Mouse (Mus musculus): ENCODE data around the gene Nos1ap.

Gene Nos1ap

GRCm38 (mm10) chr1:170501556-170501955 lies 88.1 kb downstream of the Nos1ap start:
- no peak for DNase-seq (ENCODE audit: low read depth)

- no peak for DNase-seq (ENCODE audit: low read depth)
These were observed 89.8 kb downstream of the Nos1ap start for GRCm38 (mm10) chr1:170499891-170500290.

- DNase-seq (ENCODE audit: low read depth) = no peak
These were observed 90.2 kb downstream of the Nos1ap start for GRCm38 (mm10) chr1:170499466-170499865.

GRCm38 (mm10) chr1:170498645-170499044 lies 91.0 kb downstream of the Nos1ap start:
- DNase-seq (ENCODE audit: low read depth) = no peak

GRCm38 (mm10) chr1:170496221-170496620 lies 93.4 kb downstream of the Nos1ap start:
- DNase-seq (ENCODE audit: low read depth) = no peak

GRCm38 (mm10) chr1:170495538-170496183 lies 94.0 kb downstream of the Nos1ap start:
- DNase-seq (ENCODE audit: low read depth) = no peak

- no peak for DNase-seq (ENCODE audit: low read depth)
These were observed 97.1 kb downstream of the Nos1ap start for GRCm38 (mm10) chr1:170492527-170492926.

- no peak for DNase-seq (ENCODE audit: low read depth)
These were observed 97.6 kb downstream of the Nos1ap start for GRCm38 (mm10) chr1:170492027-170492426.

GRCm38 (mm10) chr1:170489936-170490335 lies 99.7 kb downstream of the Nos1ap start:
- DNase-seq (ENCODE audit: low read depth) = no peak

- no peak for DNase-seq (ENCODE audit: low read depth)
These were observed 100.2 kb downstream of the Nos1ap start for GRCm38 (mm10) chr1:170489450-170489849.

- DNase-seq (ENCODE audit: low read depth) = no peak
These were observed 104.5 kb downstream of the Nos1ap start for GRCm38 (mm10) chr1:170485119-170485518.

GRCm38 (mm10) chr1:170482236-170482905 lies 107.3 kb downstream of the Nos1ap start:
- DNase-seq (ENCODE audit: low read depth) = no peak

- no peak for DNase-seq (ENCODE audit: low read depth)
These were observed 108.6 kb downstream of the Nos1ap start for GRCm38 (mm10) chr1:170481093-170481492.

- DNase-seq (ENCODE audit: low read depth) = no peak
These were observed 110.2 kb downstream of the Nos1ap start for GRCm38 (mm10) chr1:170479458-170479798.

GRCm38 (mm10) chr1:170478791-170479457 lies 110.7 kb downstream of the Nos1ap start:
- DNase-seq (ENCODE audit: low read depth) = no peak

GRCm38 (mm10) chr1:170477636-170478600 lies 111.7 kb downstream of the Nos1ap start:
- DNase-seq (ENCODE audit: low read depth) = no peak

GRCm38 (mm10) chr1:170473460-170473859 lies 116.2 kb downstream of the Nos1ap start:
- DNase-seq (ENCODE audit: low read depth) = no peak

- DNase-seq (ENCODE audit: low read depth) = no peak
These were observed 116.8 kb downstream of the Nos1ap start for GRCm38 (mm10) chr1:170472861-170473260.

- no peak for DNase-seq (ENCODE audit: low read depth)
These were observed 123.3 kb downstream of the Nos1ap start for GRCm38 (mm10) chr1:170466099-170467009.

GRCm38 (mm10) chr1:170462140-170462539 lies 127.5 kb downstream of the Nos1ap start:
- DNase-seq (ENCODE audit: low read depth) = no peak
